Comparison of ENCODE assay signal across 7 mouse cellular contexts in genomic region chr11:58225655-58226054, GRCm38 (mm10). TPM values are rescaled to one million over a fixed set of nuclear protein-coding genes. Genes with fewer than 3 reads are reported as not detected.
DNase-seq lines count a peak whose midpoint lies in the region; ATAC-seq lines count a peak whose summit lies in the region.

No protein-coding gene starts in this region.

- ATAC-seq in hematopoietic stem cell, adult 5-6 weeks (replicated peaks in 1 of 2; ENCODE audit: insufficient read depth in 1 of 2, low FRiP score in 2 of 2, low TSS enrichment in 1 of 2, low read depth in 1 of 2, poor library complexity in 2 of 2, severe bottlenecking in 2 of 2) = peak; percentile 75 to 77

- peak; percentile 87 for DNase-seq in NIH3T3 (ENCODE audit: low read depth)
- DNase-seq in c-Kit-negative CD71-positive TER-119-positive erythroid progenitor cells, embryonic 14.5 days (ENCODE audit: low read depth, low spot score) = peak; percentile 77
- peak; percentile 78 for DNase-seq in forelimb bud, embryonic 11.5 days (ENCODE audit: low read depth, low spot score)
- DNase-seq in layer of hippocampus, postnatal 36 days = peak; percentile 49 to 59
- peak; percentile 74 to 83 for DNase-seq in lung, postnatal 4 days
- DNase-seq in spleen, adult 18-20 months = peak; percentile 52 to 69

RNA-seq across cellular contexts. Expression of gene Irgm2, which starts 26.2 kb away (rescaled TPM):
- 26.0 and 28.2 TPM in 2 replicates for total RNA-seq in hematopoietic stem cell, adult 5-6 weeks (2017)
- 1 to 10 TPM; 2.2 to 2.3 TPM for total RNA-seq in layer of hippocampus, postnatal 36 days (2021)

RNA-seq across cellular contexts. Expression of gene Igtp, which starts 26.3 kb away (rescaled TPM):
- total RNA-seq in hematopoietic stem cell, adult 5-6 weeks (2017) = 29.5 and 30.8 TPM in 2 replicates
- total RNA-seq in layer of hippocampus, postnatal 36 days (2021) = 1 to 10 TPM; 2.1 TPM

RNA-seq across cellular contexts. Expression of gene 4930438A08Rik, which starts 48.9 kb away (rescaled TPM):
- total RNA-seq in hematopoietic stem cell, adult 5-6 weeks (2017) = 2.7 and 10.8 TPM in 2 replicates
- total RNA-seq in layer of hippocampus, postnatal 36 days (2021) = not detected

RNA-seq across cellular contexts. Expression of gene Mrpl22, which starts 54.2 kb away (rescaled TPM):
- 57.3 and 68.1 TPM in 2 replicates for total RNA-seq in hematopoietic stem cell, adult 5-6 weeks (2017)
- 10 to 100 TPM; 32.7 to 38.3 TPM for total RNA-seq in layer of hippocampus, postnatal 36 days (2021)

RNA-seq across cellular contexts. Expression of gene Gemin5, which starts 57.3 kb away (rescaled TPM):
- total RNA-seq in hematopoietic stem cell, adult 5-6 weeks (2017) = 28.0 and 30.4 TPM in 2 replicates
- total RNA-seq in layer of hippocampus, postnatal 36 days (2021) = 10 to 100 TPM; 20.4 to 22.0 TPM

Comparison
In these comparisons a context has a peak if more than half of its experiments do, and no peak if none do; other contexts are left out.
1. Peak in every context shown above with its lines: DNase-seq and ATAC-seq.